Mouse (Mus musculus): Measurements from ENCODE around the gene Eif4b.

GRCm38 (mm10) chr15:102089914-102090585 lies 16.5 kb downstream of the Eif4b start:
- TF ChIP-seq CTCF (IDR thresholded peaks at IDR 0.05; ENCODE audit: borderline replicate concordance, insufficient read depth, low read depth, low read length) (no peak), POLR2A (IDR thresholded peaks at IDR 0.05; ENCODE audit: borderline replicate concordance, insufficient read depth, low read length) (no peak)

Measured in cerebellum, adult 2 months (tissue).